Mouse (Mus musculus): ENCODE results near the gene 1110004F10Rik.

Gene 1110004F10Rik

GRCm38 (mm10) chr7:116092710-116093465, 53.7 kb downstream of the 1110004F10Rik start:
- peak; percentile 88 to 89 for DNase-seq (ENCODE audit: low spot score in 2 of 2)

DNA sequence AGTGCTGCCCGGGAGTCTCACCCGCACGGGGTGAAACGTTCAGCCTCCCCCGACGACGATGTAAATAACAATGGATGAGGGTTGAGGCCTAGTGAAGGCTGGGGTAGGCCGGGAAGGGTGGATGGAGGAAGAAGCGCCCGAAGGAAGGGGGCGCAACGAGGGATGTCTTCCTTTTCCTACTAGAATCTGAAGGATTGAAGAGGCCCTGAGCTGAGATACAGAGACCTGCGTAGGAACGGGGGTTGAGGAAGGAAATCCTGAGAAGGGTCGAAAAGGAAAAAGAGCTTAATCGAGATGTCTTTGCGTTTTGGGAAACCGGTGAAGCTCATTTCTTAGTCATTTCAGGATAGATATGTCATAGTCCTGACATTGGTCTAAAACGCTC, 54.3 kb downstream of the 1110004F10Rik start:
- no peak for DNase-seq (ENCODE audit: low spot score in 2 of 2)

DNA sequence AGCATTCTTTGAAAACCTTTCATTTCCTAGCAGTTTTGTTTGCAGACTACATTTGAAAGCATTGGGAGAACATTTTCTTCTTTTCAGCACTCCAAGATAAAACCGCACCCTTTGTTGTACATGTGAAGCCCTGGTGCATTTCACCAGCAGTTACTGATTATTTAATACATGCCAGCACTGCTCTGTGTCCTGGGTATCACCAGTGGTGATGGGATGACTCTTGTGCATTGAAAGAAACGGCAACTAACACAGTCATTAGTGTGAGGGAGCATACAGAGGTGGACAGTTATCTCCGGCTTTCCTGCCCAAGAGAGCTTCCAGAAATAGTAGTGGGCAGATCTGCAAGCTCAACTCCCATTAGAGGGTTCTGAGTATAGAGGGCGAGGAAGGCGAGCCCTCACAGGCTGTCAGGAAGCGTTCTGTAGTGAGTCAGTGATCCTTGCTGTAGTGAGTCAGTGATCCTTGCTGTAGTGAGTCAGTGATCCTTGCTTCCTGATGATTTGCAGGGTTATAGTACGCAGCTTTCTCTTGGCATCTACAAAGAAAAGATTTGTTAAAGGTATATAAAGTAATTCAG, 60.8 kb downstream of the 1110004F10Rik start:
- no peak for DNase-seq (ENCODE audit: low spot score in 2 of 2)

DNA sequence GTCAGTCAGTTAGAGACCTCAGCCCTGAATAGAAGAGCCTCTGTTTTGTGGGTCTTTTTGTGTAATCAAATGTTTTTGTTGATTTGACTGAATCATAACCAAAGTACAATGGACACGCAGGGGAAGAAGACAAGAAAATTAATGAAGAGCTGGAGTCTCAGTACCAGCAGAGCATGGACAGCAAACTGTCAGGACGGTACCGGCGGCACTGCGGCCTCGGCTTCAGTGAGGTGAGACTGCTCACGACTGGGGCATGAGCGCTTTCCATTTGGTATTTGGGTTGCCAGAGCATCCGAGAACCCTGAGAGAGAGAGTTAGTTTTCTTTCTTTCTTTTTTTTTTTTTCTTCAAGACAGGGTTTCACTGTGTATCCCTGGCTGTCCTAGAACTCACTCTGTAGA, 63.9 kb downstream of the 1110004F10Rik start:
- no peak for DNase-seq (ENCODE audit: low spot score in 2 of 2)

DNA sequence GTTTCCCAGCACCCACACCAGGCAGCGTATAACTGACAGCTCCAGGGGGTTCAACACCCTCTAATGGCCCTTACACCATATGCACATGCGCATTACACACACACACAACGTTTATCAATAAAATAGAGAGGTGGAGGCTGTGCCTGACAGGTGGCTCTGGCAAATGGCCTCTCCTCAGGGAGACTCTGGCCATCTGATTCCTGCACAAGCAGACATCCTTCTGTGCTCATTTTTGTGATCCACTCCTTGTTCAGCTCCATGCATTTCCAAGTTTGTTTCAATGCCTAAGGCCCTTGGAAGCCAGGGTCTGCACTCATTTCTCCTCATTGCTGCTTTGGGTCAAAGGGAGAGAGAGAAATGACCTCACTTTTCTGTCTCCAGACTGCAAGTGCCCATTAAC, 71.5 kb downstream of the 1110004F10Rik start:
- no peak for DNase-seq (ENCODE audit: low spot score in 2 of 2)

- no peak for DNase-seq (ENCODE audit: low spot score in 2 of 2)
These were observed 72.3 kb downstream of the 1110004F10Rik start for GRCm38 (mm10) chr7:116111546-116111945.

- DNase-seq (ENCODE audit: low spot score in 2 of 2): no peak
These were observed 76.2 kb downstream of the 1110004F10Rik start for GRCm38 (mm10) chr7:116115216-116115930.

GRCm38 (mm10) chr7:116115991-116116390, 76.8 kb downstream of the 1110004F10Rik start:
- DNase-seq (ENCODE audit: low spot score in 2 of 2): no peak

DNA sequence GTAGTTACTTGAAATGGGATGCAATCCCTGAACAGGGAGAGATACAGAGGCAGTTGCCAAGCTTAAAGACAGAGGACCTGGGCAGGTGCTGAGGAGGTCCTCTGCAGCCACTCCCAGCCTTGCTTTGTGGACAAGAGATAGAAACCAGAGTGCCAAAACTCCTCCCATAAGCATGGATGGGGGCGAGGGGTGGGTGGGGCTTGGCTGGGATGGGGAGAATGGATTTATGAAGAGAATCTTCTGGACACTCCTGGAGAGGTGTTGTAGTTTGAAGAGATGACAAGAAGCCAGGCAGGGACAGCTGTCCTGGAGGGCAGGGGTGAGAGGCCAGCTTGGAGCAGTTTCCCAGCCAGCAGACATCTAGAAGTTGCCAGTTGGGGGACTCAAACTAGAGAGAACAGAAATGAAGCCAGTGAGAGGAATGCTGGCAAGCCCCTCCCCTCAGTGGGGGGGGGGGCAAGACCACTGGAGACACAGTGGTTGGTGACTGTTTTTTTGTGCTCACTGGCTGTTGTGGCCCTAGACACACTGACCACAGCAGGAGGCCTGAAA, 80.2 kb downstream of the 1110004F10Rik start:
- no peak for DNase-seq (ENCODE audit: low spot score in 2 of 2)

DNA sequence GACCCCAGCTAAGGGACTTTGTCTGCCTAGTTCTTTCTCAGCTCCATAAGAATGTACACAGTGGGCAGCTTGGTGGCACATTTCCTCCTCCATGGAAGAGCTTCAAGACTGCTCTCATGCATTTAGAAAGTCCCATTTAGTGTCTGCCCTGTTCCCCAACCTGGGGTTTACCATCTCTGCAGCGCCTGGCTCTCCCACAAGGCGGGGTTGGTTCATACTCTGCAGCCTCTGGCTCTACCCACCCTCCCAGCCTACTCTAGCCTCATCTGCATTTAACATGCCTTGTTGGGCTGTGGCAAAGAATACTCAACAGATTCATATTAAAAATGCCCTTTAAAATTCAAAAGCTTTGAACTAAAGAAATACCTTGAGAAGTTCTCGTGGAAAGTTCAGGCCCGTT, 81.5 kb downstream of the 1110004F10Rik start:
- DNase-seq (ENCODE audit: low spot score in 2 of 2): no peak

DNA sequence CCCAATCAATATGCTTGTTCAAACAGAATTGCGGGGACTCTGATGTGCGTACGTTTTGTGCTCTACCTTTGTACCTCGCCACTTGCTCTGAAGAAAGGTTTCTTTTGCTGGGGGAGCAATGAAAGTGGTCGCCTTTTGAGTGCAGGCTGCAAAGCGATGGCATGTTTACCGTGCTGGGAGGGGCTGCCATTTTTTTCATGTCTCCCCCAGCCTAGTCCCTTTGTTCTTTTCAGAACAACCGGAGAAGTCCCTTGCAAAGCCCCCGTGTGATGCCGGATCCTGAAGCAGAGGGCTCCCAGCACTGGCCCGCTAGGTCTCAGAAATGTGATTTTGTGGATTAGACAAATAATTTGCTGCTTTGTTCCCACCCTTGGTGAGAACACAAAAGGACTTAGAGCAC, 82.0 kb downstream of the 1110004F10Rik start:
- no peak for DNase-seq (ENCODE audit: low spot score in 2 of 2)

GRCm38 (mm10) chr7:116122981-116123596, 83.9 kb downstream of the 1110004F10Rik start:
- DNase-seq (ENCODE audit: low spot score in 2 of 2): no peak

- DNase-seq (ENCODE audit: low spot score in 2 of 2): no peak
These were observed 84.4 kb downstream of the 1110004F10Rik start for GRCm38 (mm10) chr7:116123597-116123985.

DNA sequence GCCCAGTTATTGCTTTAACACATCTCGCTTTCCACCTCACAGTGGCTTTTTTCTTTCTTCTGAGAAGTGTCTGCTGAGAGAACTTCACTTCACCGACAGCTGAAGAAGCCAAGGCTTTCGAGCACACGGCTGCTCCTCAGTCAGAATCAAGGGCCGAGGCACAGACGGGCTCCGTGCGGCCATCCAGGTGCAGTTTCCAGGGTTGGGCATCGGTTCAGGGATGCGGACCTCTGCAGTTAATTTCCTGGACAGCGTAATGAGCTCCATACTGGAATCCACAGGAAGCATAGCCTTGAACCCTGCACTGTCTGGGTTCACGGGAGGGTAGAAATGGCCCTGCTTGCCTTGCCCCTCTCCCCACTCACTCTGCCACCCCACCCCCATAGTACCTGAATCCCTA, 84.9 kb downstream of the 1110004F10Rik start:
- DNase-seq (ENCODE audit: low spot score in 2 of 2): no peak

GRCm38 (mm10) chr7:116125671-116126070, 86.5 kb downstream of the 1110004F10Rik start:
- DNase-seq (ENCODE audit: low spot score in 2 of 2): no peak

DNA sequence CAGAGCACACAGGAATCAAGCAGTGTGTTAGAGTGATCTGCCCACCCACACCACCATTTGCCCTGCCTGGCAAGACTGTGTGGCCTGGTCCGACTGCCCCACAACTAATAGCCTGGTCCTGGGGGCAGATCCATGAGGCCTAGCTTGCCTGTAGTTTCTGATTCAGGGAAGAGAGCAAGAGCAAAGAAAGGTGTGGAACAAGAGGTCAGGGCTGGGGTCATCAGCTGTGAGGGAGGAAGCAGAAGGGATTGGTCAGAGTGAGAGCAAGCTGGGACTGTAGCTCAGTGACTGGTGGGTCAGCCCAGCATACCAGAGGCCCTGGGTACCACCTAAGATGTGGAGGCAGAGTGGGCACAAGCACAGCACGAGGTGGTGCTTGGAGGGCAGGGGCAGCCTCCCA, 87.9 kb downstream of the 1110004F10Rik start:
- no peak for DNase-seq (ENCODE audit: low spot score in 2 of 2)

- DNase-seq (ENCODE audit: low spot score in 2 of 2): no peak
These were observed 89.1 kb downstream of the 1110004F10Rik start for GRCm38 (mm10) chr7:116128286-116128685.

DNA sequence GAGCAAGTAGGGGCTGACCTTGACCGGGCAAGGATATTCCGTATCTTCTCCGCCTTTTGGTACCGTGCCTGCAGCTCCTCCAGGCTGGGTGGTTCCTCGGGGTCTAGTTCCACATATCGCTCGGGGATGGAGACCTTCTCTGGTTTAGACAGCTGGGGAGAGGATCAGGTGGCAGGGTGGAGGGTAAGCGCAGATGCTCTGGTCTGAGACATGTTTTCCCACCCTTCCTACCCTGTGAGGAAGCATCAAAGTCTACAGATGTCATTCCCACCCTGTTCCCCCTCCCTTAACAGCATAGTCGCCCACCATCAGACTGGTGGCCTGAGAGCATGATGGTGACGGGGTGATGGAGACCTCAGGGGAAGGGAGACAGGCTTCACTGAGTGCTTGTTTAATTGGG, 90.2 kb downstream of the 1110004F10Rik start:
- no peak for DNase-seq (ENCODE audit: low spot score in 2 of 2)

DNA sequence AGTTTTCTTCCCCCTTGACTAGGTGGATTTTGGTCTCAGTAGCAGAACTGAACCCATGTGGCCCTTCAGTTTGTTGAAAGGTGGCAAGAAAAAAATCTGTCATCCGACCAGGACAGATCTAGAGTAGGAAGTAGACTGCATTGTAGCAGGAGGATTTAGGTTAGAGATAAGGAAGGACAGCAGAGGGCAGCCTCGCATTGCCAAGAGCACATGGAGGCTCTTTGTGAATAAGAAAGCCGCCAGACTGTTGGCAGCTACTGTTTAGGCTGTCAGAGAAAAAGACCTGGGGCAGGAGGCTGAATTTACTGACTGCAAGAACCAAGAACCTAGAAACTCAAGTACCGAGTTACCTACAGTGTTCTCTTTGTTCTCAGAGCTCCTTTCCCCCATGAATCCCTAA, 92.2 kb downstream of the 1110004F10Rik start:
- DNase-seq (ENCODE audit: low spot score in 2 of 2): no peak

- peak; percentile 65 to 77 for DNase-seq (ENCODE audit: low spot score in 2 of 2)
These were observed 92.9 kb downstream of the 1110004F10Rik start for GRCm38 (mm10) chr7:116132078-116132477.

GRCm38 (mm10) chr7:116134413-116135292, 95.5 kb downstream of the 1110004F10Rik start:
- no peak for DNase-seq (ENCODE audit: low spot score in 2 of 2)

All from frontal cortex, postnatal 25 days (tissue).